Mouse (Mus musculus) kidney, postnatal 0 days (tissue): ENCODE results near the gene Eif2ak3. TPM values are rescaled to one million over a fixed set of nuclear protein-coding genes. Genes with fewer than 3 reads are reported as not detected.

ENCODE experiments used
- ATAC-seq: fragments of 200-750 bp; cut with Nextera tagmentation; replicated peaks from 2 replicates; pipeline ENCODE4 v1.8.0; 2017; ENCODE audit warnings: low read depth, moderate number of reproducible peaks, moderate TSS enrichment, moderate library complexity; ENCODE audit not compliant: low FRiP score
- DNase-seq: peaks from one replicate; pipeline ENCODE4 v3.0.0-alpha.2; 2016; ENCODE audit warnings: low spot score
- H3K27ac ChIP-seq: fragments of 300-500 bp; sonication (generic); 2 replicates; pipeline ENCODE4 v1.5.1; 2014; ENCODE audit warnings: mild to moderate bottlenecking
- H3K27me3 ChIP-seq: fragments of 300-500 bp; sonication (generic); 2 replicates; pipeline ENCODE4 v1.6.1; 2014; ENCODE audit warnings: low read length, mixed read lengths; ENCODE audit not compliant: insufficient read depth
- H3K36me3 ChIP-seq: fragments of 300-500 bp; sonication (generic); 2 replicates; pipeline ENCODE4 v1.6.1; 2014; ENCODE audit warnings: low read length, mixed read lengths; ENCODE audit not compliant: insufficient read depth
- H3K4me1 ChIP-seq: fragments of 300-500 bp; sonication (generic); replicated peaks from 2 replicates; pipeline ENCODE4 v1.6.1; 2014; ENCODE audit warnings: antibody characterized with exemption, low read length, mixed read lengths; ENCODE audit not compliant: insufficient read depth
- H3K4me2 ChIP-seq: fragments of 300-500 bp; sonication (generic); 2 replicates; pipeline ENCODE4 v1.6.1; 2014; ENCODE audit warnings: mild to moderate bottlenecking, low read length, moderate library complexity, mixed read lengths
- H3K4me3 ChIP-seq: fragments of 300-500 bp; sonication (generic); replicated peaks from 2 replicates; pipeline ENCODE4 v1.5.1; 2014; ENCODE audit warnings: low read depth, low read length
- H3K9ac ChIP-seq: fragments of 300-500 bp; sonication (generic); 2 replicates; pipeline ENCODE4 v1.6.1; 2014; ENCODE audit warnings: low read depth, low read length
- H3K9me3 ChIP-seq: fragments of 300-500 bp; sonication (generic); replicated peaks from 2 replicates; pipeline ENCODE4 v1.6.1; 2016; ENCODE audit warnings: low read length, inconsistent platforms, mixed read lengths
- CTCF ChIP-seq: IDR thresholded peaks from 2 replicates; pipeline ENCODE4 v1.5.1; 2016; ENCODE audit warnings: antibody characterized with exemption, low read depth, mild to moderate bottlenecking, moderate library complexity
- WGBS: fragments of 180-500 bp; shearing (Covaris S2); extraction: QIAGEN DNeasy Blood & Tissue Kit; methylation state at CpG from one replicate; pipeline ENCODE4 v1.1.7; 2014; 5-methylcytosine and 5-hydroxymethylcytosine counted together
- polyA plus RNA-seq: library from polyadenylated mRNA; unstranded; fragments of >200 nt; fragmentation: Nextera tagmentation; extraction: Ambion mirVana; gene quantifications from 2 replicates; pipeline ENCODE4 v1.2.1, GENCODE M21; 2015

The Eif2ak3 gene
- 12.2 and 12.5 TPM in 2 replicates for polyA plus RNA-seq

DNA sequence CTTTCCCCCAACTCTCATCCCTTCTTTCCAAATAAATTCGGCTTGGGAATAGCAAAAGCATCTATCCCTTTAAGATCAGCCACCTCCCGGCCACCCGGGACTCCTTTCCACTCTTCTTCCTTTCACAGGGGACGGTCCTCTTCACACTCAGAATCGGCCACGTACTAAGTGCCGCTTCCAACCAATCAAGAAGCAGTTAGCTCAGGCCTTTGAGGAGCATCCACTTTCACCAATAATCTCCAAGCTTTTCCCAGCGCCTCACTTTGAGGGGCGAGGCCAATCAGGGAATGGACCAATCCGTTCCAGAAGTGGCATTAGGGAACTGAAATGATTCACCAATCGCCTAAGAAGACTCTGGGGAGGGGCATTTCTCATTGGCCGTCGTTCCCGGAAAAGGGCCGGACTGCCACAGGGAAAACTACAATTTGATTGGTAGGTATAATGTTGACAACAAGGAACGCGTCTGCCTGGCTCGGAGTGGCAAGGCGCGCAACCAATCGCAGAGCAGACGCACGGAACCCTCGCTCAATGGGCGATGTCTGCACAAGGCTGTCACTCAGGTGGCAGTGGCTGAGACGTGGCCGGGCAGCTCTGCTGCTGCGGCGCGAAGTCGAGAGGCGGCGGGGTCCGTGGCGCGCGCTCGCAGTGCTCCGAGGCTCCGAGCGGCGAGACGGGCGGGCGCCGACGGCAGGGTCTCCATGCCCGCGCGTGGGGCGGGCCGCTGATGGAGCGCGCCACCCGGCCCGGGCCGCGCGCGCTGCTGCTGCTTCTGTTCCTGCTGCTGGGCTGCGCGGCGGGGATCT lies at the start of gene Eif2ak3:
Eif2ak3 (plus strand) TSS at position 514 of the 803 bp plus-strand sequence.
- under 1% methylated on average over 63 of the region's 63 CpGs for WGBS
- Histone ChIP-seq H3K27me3 (no peaks in the 10 kb centered on the region), H3K9me3 (no peaks in the 10 kb centered on the region), H3K4me3 (peak within 1 kb of the TSS; percentile 84), H3K4me2 (peak within 1 kb of the TSS; percentile 78), H3K36me3 (no peaks in the 10 kb centered on the region), H3K9ac (peak within 1 kb of the TSS; percentile 81), H3K4me1 (peaks cover 27% of the 10 kb centered on the region), H3K27ac (peak within 1 kb of the TSS; percentile 88)
- no peak for TF ChIP-seq CTCF
- DNase-seq = peak; percentile 99
- ATAC-seq = peak; percentile 98

DNA sequence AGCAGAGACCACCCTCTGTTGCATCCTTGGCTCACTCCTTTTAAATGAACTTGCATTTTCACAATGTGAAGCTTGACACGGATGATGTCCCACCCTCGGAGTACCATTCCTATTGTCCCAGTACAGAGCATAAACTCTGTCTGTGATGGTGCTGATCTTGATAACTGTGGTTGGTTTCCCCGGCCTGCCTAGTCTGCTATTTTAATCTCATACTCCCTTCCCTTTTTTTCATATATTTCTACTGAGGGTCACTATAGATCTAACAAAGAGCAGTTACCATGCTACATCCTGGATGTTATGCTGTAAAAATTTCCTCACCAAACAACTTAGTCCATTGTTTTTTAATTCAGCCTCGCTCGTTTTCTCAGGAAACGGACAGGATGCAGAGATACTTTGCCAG lies 47.4 kb upstream of the Eif2ak3 start:
- H3K4me1 ChIP-seq = peaks cover 4% of the 10 kb centered on the region; the same call in 1 of the 2 replicates
- H3K27ac ChIP-seq = 0 out of 2 replicates have a peak overlapping the region, but pooled peaks have one; percentile 15
- no peaks in the 10 kb centered on the region for H3K27me3 ChIP-seq
- H3K9me3 ChIP-seq = no peaks in the 10 kb centered on the region
- H3K4me2 ChIP-seq = no peak overlapping the region
- no peaks in the 10 kb centered on the region for H3K36me3 ChIP-seq
- 63% methylated on average over 6 of the region's 6 CpGs for whole genome bisulfite sequencing
- ATAC-seq = no peak
- no peak for TF ChIP-seq CTCF
- H3K4me3 ChIP-seq = no peak overlapping the region
- no peak for DNase-seq
- no peak overlapping the region for H3K9ac ChIP-seq

DNA sequence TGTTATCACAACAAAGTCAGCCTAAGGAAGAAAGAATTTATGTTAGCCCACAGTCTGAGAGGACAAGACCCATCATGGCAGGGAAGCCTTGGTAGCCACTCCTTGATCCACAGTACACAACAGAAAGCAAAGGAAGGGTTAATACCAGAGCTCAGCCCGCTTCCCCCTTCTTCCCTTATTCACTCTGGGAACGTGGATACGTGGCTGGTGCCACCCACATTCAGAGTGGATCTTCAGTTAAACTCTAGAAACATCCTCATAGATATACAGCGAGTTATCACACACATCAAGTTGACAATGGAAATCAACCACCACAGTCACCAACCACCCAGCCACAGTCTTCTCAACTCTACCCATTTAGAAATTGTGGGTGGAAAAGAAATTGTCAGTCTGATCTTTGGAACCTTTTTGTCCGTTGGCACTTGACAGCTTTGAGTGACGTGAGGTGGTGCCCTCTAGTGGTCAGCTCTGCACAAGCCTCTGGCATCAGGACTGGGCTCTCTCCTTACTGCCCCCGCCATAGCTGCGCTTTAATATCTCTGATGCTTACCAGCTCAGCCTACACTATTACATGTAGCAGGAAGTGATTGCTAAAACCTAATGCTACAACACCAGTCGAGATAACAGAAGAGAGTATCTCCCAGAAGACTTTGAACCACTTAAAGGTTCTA lies 46.6 kb upstream of the Eif2ak3 start:
- 19% methylated on average over 9 of the region's 9 CpGs for WGBS
- Histone ChIP-seq H3K27me3 (no peaks in the 10 kb centered on the region), H3K9ac (no peak overlapping the region), H3K27ac (no peak overlapping the region), H3K4me2 (no peak overlapping the region), H3K4me3 (no peak overlapping the region), H3K36me3 (no peaks in the 10 kb centered on the region), H3K9me3 (no peaks in the 10 kb centered on the region), H3K4me1 (peaks cover 2% of the 10 kb centered on the region; the same call in 1 of the 2 replicates)
- DNase-seq (peak; percentile 58), ATAC-seq (peak; percentile 61; the same call in 1 of the 2 replicates)
- TF ChIP-seq CTCF = peak; percentile 86

DNA sequence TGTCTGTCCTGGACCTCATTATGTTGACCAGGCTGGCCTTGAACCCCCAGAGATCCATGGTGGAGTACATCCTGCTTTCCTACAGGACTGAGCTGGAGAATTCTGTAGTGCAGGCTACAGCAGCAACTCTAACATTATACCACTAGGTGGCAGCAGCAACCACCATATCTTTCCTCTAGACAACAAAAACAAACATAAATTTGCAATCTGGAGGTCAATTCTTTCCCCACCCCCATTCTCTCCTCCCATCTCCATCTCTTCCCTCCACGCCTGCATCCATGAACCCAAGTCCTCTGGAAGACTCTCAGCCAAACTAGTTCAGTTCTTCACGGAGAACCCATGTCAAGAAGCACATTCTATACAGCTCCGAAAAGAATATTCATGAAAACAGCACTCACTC lies 39.7 kb upstream of the Eif2ak3 start:
- Histone ChIP-seq H3K4me3 (no peak overlapping the region), H3K36me3 (no peaks in the 10 kb centered on the region), H3K27ac (no peak overlapping the region), H3K9me3 (no peaks in the 10 kb centered on the region), H3K4me2 (peak overlapping the region; percentile 11; the same call in 1 of the 2 replicates), H3K27me3 (no peaks in the 10 kb centered on the region), H3K4me1 (no peaks in the 10 kb centered on the region), H3K9ac (no peak overlapping the region)
- DNase-seq (peak; percentile 85), ATAC-seq (0 out of 2 replicates have a peak, but pooled peaks have one; percentile 27)
- WGBS = 26% methylated on average over 3 of the region's 3 CpGs
- peak; percentile 90 for TF ChIP-seq CTCF

DNA sequence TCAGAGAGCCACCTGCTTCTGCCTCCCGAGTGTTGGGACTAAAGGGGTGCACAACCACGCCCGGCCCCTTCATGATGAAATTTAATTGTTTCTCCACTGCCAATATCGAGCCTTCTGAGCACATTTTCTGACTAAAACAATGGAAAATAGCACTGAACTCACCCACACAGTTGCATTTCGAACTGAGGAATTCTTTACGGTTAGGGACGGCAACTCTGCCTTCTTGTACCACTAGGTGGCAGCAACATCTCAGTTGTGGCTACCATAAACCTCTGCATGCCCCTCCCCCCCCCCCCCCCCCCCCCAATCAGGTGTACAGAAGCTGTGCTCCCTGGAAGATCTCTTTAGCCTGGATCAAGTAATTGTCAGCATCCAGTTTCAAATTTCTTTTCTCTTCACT lies 39.0 kb upstream of the Eif2ak3 start:
- Histone ChIP-seq H3K27me3 (no peaks in the 10 kb centered on the region), H3K36me3 (no peaks in the 10 kb centered on the region), H3K4me2 (peak overlapping the region; percentile 40), H3K4me3 (no peak overlapping the region), H3K27ac (no peak overlapping the region), H3K9ac (no peak overlapping the region), H3K9me3 (no peaks in the 10 kb centered on the region), H3K4me1 (no peaks in the 10 kb centered on the region)
- DNase-seq (peak; percentile 83), ATAC-seq (peak; percentile 47; the same call in 1 of the 2 replicates)
- WGBS = 11% methylated on average over 7 of the region's 7 CpGs
- peak; percentile 69 for TF ChIP-seq CTCF

DNA sequence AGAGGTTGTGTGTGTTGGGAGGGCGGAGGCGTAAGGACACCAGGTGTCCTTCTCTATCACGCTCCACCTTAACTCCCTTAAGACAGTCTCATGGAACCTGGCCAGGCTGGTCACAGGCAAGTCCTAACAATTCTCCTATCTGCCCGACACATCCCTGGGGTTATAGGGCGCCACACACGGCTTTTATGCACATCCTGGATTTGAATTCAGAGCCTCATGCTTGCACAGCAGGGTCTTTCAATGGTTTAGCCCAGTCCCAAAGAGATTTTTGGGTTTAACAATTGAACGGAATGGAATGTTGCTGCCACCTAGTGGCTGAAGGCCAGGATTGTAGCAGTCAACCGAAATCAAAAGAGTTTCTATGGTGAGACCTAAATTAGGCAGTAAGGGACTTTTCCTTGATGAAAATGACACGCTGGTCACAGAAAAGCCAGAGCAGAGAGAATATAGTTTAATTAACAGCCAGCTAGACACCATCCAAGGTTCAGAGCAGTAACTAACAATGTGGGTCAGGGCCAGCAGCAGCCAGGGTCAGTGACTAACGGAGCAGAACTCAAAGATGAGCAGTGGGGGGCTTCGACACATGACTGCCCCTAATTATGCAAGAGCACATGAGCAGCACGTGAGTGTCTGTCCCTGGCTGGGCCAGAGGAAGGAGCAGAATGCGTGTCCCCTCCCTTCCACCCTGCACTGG lies 38.3 kb upstream of the Eif2ak3 start:
- Histone ChIP-seq H3K27me3 (no peaks in the 10 kb centered on the region), H3K4me1 (no peaks in the 10 kb centered on the region), H3K9me3 (no peaks in the 10 kb centered on the region), H3K4me2 (peak overlapping the region; percentile 40), H3K9ac (no peak overlapping the region), H3K4me3 (no peak overlapping the region), H3K27ac (no peak overlapping the region), H3K36me3 (no peaks in the 10 kb centered on the region)
- peak; percentile 77 for ATAC-seq
- peak; percentile 83 for DNase-seq
- peak; percentile 92 for TF ChIP-seq CTCF
- WGBS = 16% methylated on average over 13 of the region's 13 CpGs
